Mouse (Mus musculus) olfactory bulb, adult 2 months (tissue): Measurements from ENCODE around the gene Mgarp. TPM values are rescaled to one million over a fixed set of nuclear protein-coding genes. Genes with fewer than 3 reads are reported as not detected.

Source experiments
- H3K27ac ChIP-seq: fragments of 200-500 bp; 2 replicates; pipeline ENCODE4 v1.5.1; 2012; ENCODE audit warnings: low read depth, low read length; ENCODE audit not compliant: insufficient read depth
- H3K4me1 ChIP-seq: fragments of 200-500 bp; 2 replicates; pipeline ENCODE4 v1.6.1; 2012; ENCODE audit warnings: low read length; ENCODE audit not compliant: control insufficient read depth, insufficient read depth
- H3K4me3 ChIP-seq: fragments of 200-500 bp; 2 replicates; pipeline ENCODE4 v1.5.1; 2012; ENCODE audit warnings: mild to moderate bottlenecking, low read depth, low read length, moderate library complexity; ENCODE audit not compliant: insufficient read depth
- CTCF ChIP-seq: fragments of 200-500 bp; IDR thresholded peaks from 2 replicates; pipeline ENCODE4 v1.5.1; 2012; ENCODE audit warnings: low read depth, mild to moderate bottlenecking, low read length, moderate library complexity; ENCODE audit not compliant: insufficient read depth
- POLR2A ChIP-seq: fragments of 200-500 bp; IDR thresholded peaks from 2 replicates; pipeline ENCODE4 v1.6.1; 2012; ENCODE audit warnings: mild to moderate bottlenecking, low read depth, low read length, moderate library complexity; ENCODE audit not compliant: insufficient read depth
- WGBS: fragments of 180-500 bp; shearing (Covaris S2); methylation state at CpG from one replicate; pipeline ENCODE4 v1.1.7; 2018; 5-methylcytosine and 5-hydroxymethylcytosine counted together
- polyA plus RNA-seq: library from polyadenylated mRNA; stranded (reverse); fragments of >200 nt; gene quantifications from 2 replicates; pipeline ENCODE4 v1.2.4, GENCODE M21; 2012; ENCODE audit warnings: low replicate concordance; ENCODE audit not compliant: missing spikeins, insufficient read depth, insufficient read length

Mgarp gene
- polyA plus RNA-seq, 1 experiment, result not detected

DNA sequence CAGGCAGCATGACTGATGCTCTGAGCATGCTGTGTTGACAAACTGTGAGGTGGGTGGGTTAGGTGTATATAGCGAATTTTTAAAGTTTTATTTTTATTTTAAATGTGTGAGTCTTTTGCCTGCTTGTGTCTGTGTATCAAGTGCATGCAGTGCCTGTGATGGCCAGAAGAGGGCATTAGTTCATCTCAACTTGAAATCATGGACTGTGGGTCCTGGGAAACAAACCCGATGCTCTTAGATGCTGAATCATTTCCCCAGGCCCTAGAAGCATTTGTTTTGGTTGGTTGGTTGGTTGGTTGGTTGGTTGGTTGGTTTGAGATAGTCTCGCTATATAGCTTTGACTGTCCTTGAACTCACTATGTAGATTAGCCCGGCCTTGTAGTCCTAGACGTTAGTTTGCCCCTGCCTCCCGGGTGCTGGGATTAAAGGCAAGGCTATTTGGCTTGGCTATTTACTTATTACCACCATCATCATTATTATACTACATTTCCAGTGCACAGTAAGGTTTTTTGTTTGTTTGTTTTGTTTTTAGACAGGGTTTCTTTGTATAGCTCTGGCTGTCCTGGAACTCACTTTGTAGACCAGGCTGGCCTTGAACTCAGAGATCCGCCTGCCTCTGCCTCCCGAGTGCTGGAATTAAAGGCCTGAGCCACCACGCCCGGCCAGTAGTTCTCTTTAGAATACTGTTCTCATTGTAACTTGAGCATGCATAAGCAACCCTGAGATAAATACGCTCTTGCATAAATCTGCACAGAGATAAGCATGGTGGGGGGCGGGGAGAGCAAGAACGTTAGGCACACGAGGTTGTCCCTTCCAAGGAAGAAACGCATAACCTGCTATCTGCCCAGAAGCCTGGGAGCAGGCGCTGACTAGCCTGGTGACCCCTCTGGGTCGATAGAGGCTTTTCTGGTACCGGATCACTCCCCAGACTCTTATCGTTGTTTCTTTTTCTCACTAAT lies 21.0 kb downstream of the Mgarp start:
- Histone ChIP-seq H3K4me3 (no peak overlapping the region), H3K4me1 (peaks cover 5% of the 10 kb centered on the region; the same call in 1 of the 2 replicates), H3K27ac (no peak overlapping the region)
- WGBS, result 86% methylated on average over 19 of the region's 19 CpGs
- no peak for TF ChIP-seq POLR2A
- no peak for TF ChIP-seq CTCF

DNA sequence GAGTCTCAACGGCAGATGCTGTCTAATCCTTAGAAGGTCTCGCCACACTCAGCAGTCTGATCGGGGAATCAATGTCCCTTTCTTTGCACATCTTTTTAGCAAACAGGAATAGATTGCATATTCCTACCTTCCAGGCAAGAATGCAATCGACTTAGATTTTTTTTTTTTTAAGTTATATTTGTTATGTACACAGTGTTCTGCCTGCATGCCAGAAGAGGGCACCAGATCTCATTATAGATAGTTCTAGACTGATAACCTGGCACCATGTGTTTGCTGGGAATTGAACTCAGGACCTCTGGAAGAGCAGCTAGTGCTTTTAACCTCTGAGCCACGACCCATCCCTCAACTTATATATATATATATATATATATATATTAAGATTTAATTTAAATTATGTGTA lies 23.0 kb downstream of the Mgarp start:
- Histone ChIP-seq H3K4me3 (no peak overlapping the region), H3K4me1 (peaks cover 5% of the 10 kb centered on the region; the same call in 1 of the 2 replicates), H3K27ac (no peak overlapping the region)
- TF ChIP-seq POLR2A (no peak), CTCF (no peak)
- 73% methylated on average over 5 of the region's 5 CpGs for WGBS

DNA sequence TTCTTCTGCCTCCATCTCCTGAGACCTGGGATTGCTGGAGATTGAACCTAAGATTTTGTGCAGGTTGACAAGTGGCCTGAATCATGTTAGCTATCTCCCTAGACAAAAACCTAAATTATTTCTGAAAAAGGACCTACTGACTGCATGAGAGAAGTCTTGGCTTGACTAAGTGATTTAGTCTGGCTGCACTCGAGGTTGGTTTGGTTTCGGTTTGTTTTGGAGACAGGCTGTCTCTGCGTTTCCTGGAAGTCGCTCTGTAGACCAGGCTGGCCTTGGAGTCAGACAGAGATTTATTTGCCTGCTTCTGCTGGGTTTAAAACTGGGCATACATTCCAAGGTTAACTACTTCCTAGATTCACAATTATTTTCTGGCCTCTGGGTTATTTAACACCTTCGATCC lies 23.7 kb downstream of the Mgarp start:
- 83% methylated on average over 5 of the region's 5 CpGs for WGBS

DNA sequence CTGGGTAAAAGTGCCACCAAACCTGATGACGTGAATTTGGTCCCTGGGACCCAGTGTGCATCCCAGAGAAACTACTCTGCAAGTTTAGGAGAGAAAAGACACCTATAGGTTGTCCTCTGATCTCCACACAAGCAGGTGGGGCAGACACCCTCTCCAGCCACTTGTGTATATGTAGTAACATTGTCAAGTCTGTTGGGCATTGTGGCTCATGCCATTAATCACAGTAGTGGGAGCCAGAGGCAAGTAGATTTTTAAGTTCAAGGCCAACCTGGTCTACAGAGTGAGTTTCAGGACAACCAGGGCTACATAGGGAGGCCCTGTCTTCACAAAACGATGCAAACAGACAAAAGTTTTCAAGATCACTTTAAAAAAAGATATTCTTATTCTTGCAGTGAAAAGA lies 24.7 kb downstream of the Mgarp start:
- 71% methylated on average over 2 of the region's 2 CpGs for WGBS
- Histone ChIP-seq H3K4me1 (no peaks in the 10 kb centered on the region), H3K27ac (no peak overlapping the region), H3K4me3 (no peak overlapping the region)
- TF ChIP-seq POLR2A (no peak), CTCF (no peak)

More for the DNA sequence above, 23.7 kb downstream of the Mgarp start:
- TF ChIP-seq CTCF, result no peak
- TF ChIP-seq POLR2A, result no peak
- Histone ChIP-seq H3K4me3 (no peak overlapping the region), H3K27ac (no peak overlapping the region), H3K4me1 (no peaks in the 10 kb centered on the region)

DNA sequence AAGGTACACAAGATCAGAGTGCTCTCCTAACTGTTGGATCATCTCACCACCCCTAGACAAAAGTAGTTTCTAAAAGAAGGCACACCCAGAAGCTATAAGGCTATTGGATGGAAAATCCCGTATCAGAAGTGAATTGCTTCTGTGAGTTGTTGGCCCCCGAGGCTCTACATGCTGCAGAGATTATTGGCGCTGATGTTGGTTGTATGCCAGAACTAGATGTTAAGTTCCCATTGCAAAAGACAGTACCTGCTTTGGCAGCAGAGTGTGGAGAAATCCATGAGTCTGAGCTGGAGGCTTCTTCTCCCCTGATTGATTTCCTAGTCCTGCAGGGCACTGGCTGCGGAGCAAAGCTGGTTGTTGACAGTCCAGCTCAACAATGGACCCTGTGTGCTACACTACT lies 28.5 kb downstream of the Mgarp start:
- Histone ChIP-seq H3K4me1 (peaks cover 3% of the 10 kb centered on the region; the same call in 1 of the 2 replicates), H3K27ac (no peak overlapping the region), H3K4me3 (no peak overlapping the region)
- TF ChIP-seq POLR2A (no peak), CTCF (no peak)
- 86% methylated on average over 4 of the region's 4 CpGs for WGBS

DNA sequence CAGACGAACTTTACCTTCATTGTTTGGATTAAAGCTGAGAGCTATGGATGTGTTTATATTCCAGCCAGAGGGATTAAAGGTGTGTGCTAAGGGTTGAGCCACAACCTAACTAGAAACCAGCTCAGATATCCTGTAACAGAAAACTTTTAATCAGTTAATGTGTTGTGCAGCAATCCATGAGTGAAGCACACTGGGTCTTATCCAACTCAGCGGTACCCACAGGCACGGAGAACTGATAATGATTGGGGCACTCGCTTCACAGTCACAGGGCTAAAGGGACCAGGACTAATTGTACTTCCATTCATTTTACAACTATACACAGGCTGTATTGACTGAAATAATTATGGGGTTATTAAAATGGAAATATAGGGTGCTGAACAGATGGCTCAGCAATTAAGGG lies 29.6 kb downstream of the Mgarp start:
- WGBS, result 69% methylated on average over 4 of the region's 4 CpGs
- no peak overlapping the region for H3K27ac ChIP-seq
- no peak overlapping the region for H3K4me3 ChIP-seq
- peaks cover 3% of the 10 kb centered on the region; the same call in 1 of the 2 replicates for H3K4me1 ChIP-seq
- TF ChIP-seq CTCF (no peak), POLR2A (no peak)

DNA sequence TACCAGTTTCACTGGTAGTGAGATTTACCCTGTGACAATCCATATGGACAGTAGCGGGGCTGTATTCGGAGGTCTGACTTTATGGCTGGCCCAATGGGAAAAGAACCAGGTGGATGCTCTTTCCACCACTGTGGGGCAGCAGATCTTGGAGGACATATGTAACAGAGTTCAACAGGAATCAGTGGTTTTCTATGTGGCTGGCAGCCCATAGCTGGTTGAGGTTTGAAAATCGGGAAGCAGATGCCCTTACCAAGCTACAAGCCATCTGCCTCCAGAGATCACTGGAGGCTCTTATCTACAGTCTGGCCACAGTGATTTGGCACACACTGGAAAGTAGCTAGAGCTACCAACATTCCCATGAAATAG lies 31.0 kb downstream of the Mgarp start:
- TF ChIP-seq CTCF, result no peak; the same call in 1 of the 2 replicates
- TF ChIP-seq POLR2A, result no peak
- WGBS, result 8% methylated on average over 3 of the region's 3 CpGs
- Histone ChIP-seq H3K27ac (no peak overlapping the region), H3K4me1 (peaks cover 3% of the 10 kb centered on the region; the same call in 1 of the 2 replicates), H3K4me3 (no peak overlapping the region)

DNA sequence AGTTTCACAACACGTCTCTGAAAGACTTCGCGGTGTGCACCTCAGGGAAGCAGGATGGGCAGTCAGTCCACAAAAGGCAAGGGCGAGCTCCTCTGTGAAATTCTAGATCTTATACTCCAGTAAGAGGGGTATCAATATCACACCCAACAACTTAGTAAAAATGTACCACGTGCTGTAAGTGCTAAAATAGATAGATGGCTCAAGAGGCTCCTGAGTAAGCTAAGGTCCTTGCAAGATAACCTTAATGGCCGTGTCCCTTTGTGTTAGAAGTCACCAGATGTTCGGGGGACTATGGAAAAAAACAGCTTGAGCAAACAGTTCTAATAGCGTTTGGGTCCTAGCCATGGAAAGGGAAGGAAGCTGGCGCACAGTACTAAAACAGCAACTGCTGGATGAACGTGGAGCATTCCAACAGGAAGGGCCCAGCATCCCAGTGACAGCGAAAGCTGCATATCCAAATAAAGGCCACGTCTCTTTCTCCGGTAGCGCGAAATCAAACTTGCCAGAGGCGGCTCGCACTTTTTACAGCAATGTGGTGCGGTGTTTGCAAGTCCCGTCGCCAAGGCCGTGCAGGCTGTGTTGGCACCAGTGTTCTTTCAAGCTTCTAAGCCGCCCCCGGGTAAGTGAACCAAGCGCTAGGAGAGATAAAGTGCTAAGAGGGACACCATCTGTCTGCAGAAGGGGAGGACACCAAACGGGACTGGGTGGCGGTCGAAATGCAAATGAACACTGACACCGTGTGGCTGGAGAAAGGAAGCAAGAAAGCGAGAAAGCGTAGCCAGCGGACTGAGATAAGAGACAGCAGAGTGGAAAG lies 31.6 kb downstream of the Mgarp start:
- Histone ChIP-seq H3K27ac (no peak overlapping the region), H3K4me3 (peak overlapping the region; percentile 34), H3K4me1 (peaks cover 3% of the 10 kb centered on the region; the same call in 1 of the 2 replicates)
- TF ChIP-seq CTCF (peak; percentile 81), POLR2A (no peak)
- 9% methylated on average over 31 of the region's 31 CpGs for WGBS

DNA sequence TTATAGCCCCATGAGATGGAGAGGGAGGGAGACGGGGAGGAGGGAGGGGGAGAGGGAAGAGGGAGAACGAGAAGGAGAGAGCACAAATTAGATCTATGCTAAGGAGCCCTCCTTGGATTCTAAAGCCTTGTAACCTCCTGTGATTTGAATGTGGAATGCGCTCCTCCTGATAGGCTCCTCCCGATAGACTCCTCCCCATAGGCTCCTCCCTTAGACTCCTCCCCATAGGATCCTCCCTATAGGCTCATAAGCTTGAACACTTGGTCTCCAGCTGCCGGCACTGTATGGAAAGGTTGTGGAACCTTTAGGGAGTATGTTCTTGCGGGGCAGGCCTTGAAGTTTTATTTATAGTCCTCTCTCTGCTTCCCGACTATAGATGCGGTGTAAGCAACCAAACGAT lies 35.5 kb downstream of the Mgarp start:
- H3K27ac ChIP-seq, result no peak overlapping the region
- H3K4me3 ChIP-seq, result no peak overlapping the region
- WGBS, result 29% methylated on average over 9 of the region's 9 CpGs
- peaks cover 10% of the 10 kb centered on the region for H3K4me1 ChIP-seq
- no peak for TF ChIP-seq POLR2A
- no peak for TF ChIP-seq CTCF
